Mouse (Mus musculus) embryonic facial prominence, embryonic 14.5 days (tissue): ENCODE measurements around the gene Zswim1. TPM values are rescaled to one million over a fixed set of nuclear protein-coding genes. Genes with fewer than 3 reads are reported as not detected.

Experiments
- ATAC-seq: fragments of 200-750 bp; cut with Nextera tagmentation; 2 replicates; pipeline ENCODE4 v1.8.0; 2017; ENCODE audit warnings: low read depth, moderate number of reproducible peaks, moderate TSS enrichment
- DNase-seq: peaks from one replicate; pipeline ENCODE4 v3.0.0-alpha.2; 2015; ENCODE audit warnings: low spot score
- H3K27ac ChIP-seq: fragments of 300-500 bp; sonication (generic); replicated peaks from 2 replicates; pipeline ENCODE4 v1.5.1; 2014; ENCODE audit warnings: low read depth, mild to moderate bottlenecking, low read length, moderate library complexity
- H3K27me3 ChIP-seq: fragments of 300-500 bp; sonication (generic); replicated peaks from 2 replicates; pipeline ENCODE4 v1.6.1; 2014; ENCODE audit warnings: low read length; ENCODE audit not compliant: control insufficient read depth, insufficient read depth
- H3K36me3 ChIP-seq: fragments of 300-500 bp; sonication (generic); 2 replicates; pipeline ENCODE4 v1.6.1; 2014; ENCODE audit warnings: low read length, mixed read lengths; ENCODE audit not compliant: control insufficient read depth, insufficient read depth
- H3K4me1 ChIP-seq: fragments of 300-500 bp; sonication (generic); 2 replicates; pipeline ENCODE4 v1.6.1; 2014; ENCODE audit warnings: antibody characterized with exemption, low read length; ENCODE audit not compliant: control insufficient read depth, insufficient read depth
- H3K4me2 ChIP-seq: fragments of 300-500 bp; sonication (generic); 2 replicates; pipeline ENCODE4 v1.6.1; 2014; ENCODE audit warnings: low read depth, mild to moderate bottlenecking, low read length, moderate library complexity, mixed read lengths
- H3K4me3 ChIP-seq: fragments of 300-500 bp; sonication (generic); 2 replicates; pipeline ENCODE4 v1.5.1; 2014; ENCODE audit warnings: low read depth, mild to moderate bottlenecking, low read length
- H3K9ac ChIP-seq: fragments of 300-500 bp; sonication (generic); 2 replicates; pipeline ENCODE4 v1.6.1; 2014; ENCODE audit warnings: low read depth, mild to moderate bottlenecking, low read length, moderate library complexity, mixed read lengths
- H3K9me3 ChIP-seq: fragments of 300-500 bp; sonication (generic); 2 replicates; pipeline ENCODE4 v1.6.1; 2016; ENCODE audit warnings: low read length; ENCODE audit not compliant: control insufficient read depth
- WGBS: fragments of 180-500 bp; shearing (Covaris S2); extraction: QIAGEN DNeasy Blood & Tissue Kit; methylation state at CpG from one replicate; pipeline ENCODE4 v1.1.7; 2014; 5-methylcytosine and 5-hydroxymethylcytosine counted together
- polyA plus RNA-seq: library from polyadenylated mRNA; unstranded; fragments of >200 nt; fragmentation: Nextera tagmentation; extraction: Ambion mirVana; gene quantifications from 2 replicates; pipeline ENCODE4 v1.2.1, GENCODE M21; 2014

The Zswim1 gene
- polyA plus RNA-seq, result 15.1 and 15.7 TPM in 2 replicates

DNA sequence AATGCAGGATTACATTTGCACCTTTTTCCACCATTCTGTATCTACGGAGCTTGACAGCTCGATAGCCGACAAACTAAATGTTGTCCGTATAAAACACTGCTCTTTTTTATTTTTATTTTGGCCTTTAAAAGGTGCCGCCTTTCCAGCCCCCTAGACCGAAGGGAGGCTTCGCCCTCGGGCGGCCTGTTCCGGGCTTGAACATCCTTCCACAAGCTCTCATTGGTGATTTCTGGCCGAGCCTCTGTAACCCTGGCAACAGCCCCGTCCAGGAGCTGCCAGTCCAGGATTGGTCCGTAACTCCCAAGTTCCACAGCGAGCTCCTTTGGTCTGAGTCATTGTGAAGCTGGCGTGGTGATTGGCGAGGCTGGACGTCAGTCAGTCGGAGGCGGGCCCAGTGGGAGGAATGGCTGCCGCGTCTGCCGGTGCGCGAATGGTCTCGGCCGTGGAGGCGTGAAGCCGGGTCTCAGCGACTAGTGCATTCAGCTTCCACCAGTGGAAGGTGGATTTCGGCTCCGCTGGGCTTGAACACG lies at the start of gene Zswim1:
TSS of gene Zswim1 (plus strand) at position 51 of the 530 bp plus-strand sequence.
- Histone ChIP-seq H3K4me3 (peak within 1 kb of the TSS; percentile 67), H3K9me3 (no peaks in the 10 kb centered on the region), H3K36me3 (peaks cover 43% of the 10 kb centered on the region), H3K4me1 (peaks cover 3% of the 10 kb centered on the region), H3K4me2 (peak within 1 kb of the TSS; percentile 55), H3K27me3 (no peaks in the 10 kb centered on the region), H3K9ac (peak within 1 kb of the TSS; percentile 69), H3K27ac (peak within 1 kb of the TSS; percentile 79)
- ATAC-seq (peak; percentile 100), DNase-seq (peak; percentile 99)
- 1% methylated on average over 32 of the region's 32 CpGs for WGBS

DNA sequence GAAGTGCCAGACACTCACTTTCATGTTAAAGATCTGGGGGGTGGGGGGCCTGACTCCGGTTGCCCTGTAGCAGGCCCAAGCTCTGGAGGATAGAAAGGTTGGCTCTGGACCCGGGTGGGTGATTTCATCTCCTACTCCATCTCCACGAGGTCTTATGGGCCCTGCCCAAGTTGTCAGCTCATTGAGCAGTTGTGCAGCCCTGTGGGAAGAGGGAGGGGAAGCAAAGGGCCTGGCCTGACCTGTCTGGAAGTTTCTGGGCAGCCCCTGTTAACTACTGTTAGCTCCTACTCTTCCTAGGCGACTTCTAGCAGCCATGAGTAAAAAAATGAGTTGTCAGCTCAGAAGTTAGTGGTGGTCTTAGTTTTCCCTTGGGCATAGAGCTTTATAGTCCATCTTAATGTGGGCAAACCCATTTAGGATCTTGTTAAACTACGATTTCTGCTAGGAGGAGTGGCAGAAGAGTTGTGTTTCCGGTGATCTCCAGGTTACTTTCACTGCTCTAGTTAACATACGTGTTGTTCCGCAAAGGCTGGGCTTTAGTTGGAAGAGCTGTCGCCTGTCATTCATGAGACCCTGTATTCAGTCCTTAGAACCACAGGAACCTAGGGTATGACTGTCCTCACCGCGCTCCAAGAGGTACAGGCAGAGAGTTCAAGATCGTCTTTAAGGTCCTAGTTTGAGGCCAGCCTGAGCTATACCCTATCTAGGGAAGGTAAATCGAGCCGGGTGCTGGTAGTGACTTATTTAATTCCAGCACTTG lies 49.1 kb upstream of the Zswim1 start:
- no peaks in the 10 kb centered on the region for H3K9me3 ChIP-seq
- DNase-seq (no peak), ATAC-seq (no peak)
- no peak overlapping the region for H3K4me3 ChIP-seq
- H3K4me2 ChIP-seq, result no peak overlapping the region
- WGBS, result 79% methylated on average over 14 of the region's 14 CpGs
- H3K27me3 ChIP-seq, result no peaks in the 10 kb centered on the region
- peaks cover 15% of the 10 kb centered on the region for H3K36me3 ChIP-seq
- H3K9ac ChIP-seq, result no peak overlapping the region
- peaks cover 18% of the 10 kb centered on the region; the same call in 1 of the 2 replicates for H3K4me1 ChIP-seq
- H3K27ac ChIP-seq, result no peak overlapping the region

DNA sequence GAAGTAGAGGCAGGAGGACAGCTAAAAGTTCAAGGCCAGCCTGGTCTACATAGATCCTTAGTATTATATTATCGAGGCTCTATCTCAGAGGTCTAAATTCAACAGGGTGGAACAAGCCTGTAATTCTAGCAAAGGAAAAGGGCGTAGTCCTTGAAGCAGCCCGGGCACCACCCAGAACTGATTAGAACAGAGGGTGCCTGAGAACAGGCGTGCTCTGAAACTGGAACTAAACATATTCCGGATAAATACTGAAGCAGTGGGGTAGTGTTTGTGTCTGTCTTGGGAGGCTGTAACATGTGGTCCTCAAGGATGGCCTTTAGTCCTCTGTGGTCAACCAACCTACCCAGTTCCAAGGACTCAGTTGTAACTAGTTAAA lies 48.5 kb upstream of the Zswim1 start:
- no peak for ATAC-seq
- H3K36me3 ChIP-seq, result peaks cover 15% of the 10 kb centered on the region
- no peaks in the 10 kb centered on the region for H3K9me3 ChIP-seq
- DNase-seq, result no peak
- no peaks in the 10 kb centered on the region for H3K27me3 ChIP-seq
- no peak overlapping the region for H3K4me3 ChIP-seq
- H3K4me1 ChIP-seq, result peaks cover 18% of the 10 kb centered on the region; the same call in 1 of the 2 replicates
- H3K9ac ChIP-seq, result no peak overlapping the region
- no peak overlapping the region for H3K27ac ChIP-seq
- no peak overlapping the region for H3K4me2 ChIP-seq
- WGBS, result 83% methylated on average over 5 of the region's 5 CpGs

DNA sequence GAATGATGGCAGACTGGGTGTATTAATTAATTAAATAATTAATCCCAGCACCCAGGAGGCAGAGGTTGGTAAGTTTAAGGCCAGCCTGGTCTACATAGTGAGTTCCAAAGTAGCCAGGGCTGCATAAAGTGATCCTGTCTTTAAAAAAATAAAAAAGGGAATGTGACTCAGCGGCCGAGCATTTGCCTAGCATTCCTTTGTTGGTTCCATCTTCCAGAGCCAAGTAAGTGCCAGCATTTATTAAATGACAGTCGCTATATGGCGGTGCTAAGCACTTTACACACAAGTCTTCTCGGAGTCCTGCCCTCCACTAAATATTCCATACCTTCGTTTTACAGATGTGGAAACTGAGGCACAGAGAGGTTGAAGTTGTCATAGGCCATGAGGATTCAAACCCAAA lies 46.4 kb upstream of the Zswim1 start:
- no peak overlapping the region for H3K9ac ChIP-seq
- no peaks in the 10 kb centered on the region for H3K9me3 ChIP-seq
- DNase-seq (no peak), ATAC-seq (no peak)
- H3K27me3 ChIP-seq, result no peaks in the 10 kb centered on the region
- whole genome bisulfite sequencing, result 85% methylated on average over 6 of the region's 6 CpGs
- H3K4me1 ChIP-seq, result peaks cover 9% of the 10 kb centered on the region; the same call in 1 of the 2 replicates
- no peak overlapping the region for H3K4me3 ChIP-seq
- H3K4me2 ChIP-seq, result no peak overlapping the region
- peaks cover 15% of the 10 kb centered on the region for H3K36me3 ChIP-seq
- H3K27ac ChIP-seq, result no peak overlapping the region

DNA sequence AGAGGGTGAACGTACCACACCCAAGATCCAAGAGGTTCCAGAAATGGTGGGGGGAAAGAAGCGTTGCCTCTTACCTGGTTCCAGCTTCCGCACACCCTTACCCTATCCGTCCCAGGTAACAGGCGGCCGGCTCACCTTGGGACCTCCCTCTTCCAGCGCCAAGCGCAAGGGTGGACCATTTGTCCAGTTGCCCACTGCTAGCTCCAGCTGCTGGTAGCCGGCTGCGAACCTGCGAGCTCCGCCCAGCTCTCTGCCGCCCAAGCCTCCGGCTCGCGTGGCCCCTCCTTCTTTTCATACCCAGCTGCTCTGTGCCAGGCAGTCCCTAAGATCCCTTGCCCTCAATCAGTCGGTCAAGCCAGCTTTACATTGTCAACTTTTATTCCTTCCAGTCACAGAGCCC lies 45.7 kb upstream of the Zswim1 start:
- DNase-seq (no peak), ATAC-seq (no peak)
- WGBS, result 57% methylated on average over 14 of the region's 17 CpGs
- Histone ChIP-seq H3K27ac (no peak overlapping the region), H3K36me3 (peaks cover 12% of the 10 kb centered on the region), H3K4me3 (no peak overlapping the region), H3K4me1 (peaks cover 6% of the 10 kb centered on the region; the same call in 1 of the 2 replicates), H3K27me3 (no peaks in the 10 kb centered on the region), H3K4me2 (no peak overlapping the region), H3K9ac (no peak overlapping the region), H3K9me3 (no peaks in the 10 kb centered on the region)

DNA sequence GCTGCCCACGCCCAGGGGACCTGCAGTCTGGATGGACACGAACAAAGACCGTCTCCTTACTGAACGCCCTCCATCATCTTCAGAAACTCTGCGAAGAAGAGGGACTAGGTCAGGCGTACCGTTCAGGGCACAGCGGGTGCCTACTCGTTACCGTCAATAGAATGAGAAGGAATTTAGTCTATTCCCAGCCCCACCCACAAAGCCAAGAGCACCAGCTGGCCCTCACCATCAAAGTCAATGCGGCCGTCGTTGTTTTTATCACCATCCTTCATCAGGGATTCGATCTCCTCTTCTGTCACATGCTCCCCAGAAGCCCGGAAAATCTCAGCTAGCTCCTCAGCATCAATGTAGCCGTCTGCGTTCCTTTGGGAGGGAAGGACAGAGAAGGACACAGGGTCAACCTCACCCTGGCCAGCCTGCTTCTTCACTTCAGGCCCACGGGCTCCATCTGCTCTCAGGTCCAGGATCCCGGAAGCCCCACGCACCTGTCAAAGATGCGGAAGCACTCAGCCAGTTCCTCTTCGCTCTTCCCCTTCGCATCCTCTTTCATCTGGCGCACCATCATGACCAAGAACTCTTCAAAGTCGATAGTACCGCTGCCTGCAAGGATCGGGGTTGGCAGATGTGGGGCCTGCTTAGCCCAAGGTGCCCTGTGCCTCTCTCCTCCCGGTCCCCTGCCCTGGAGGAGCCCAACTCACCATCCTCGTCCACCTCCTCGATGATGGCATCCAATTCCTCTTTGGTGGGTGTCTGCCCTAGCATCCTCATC lies 45.1 kb upstream of the Zswim1 start:
- DNase-seq (no peak), ATAC-seq (no peak)
- peaks cover 6% of the 10 kb centered on the region; the same call in 1 of the 2 replicates for H3K36me3 ChIP-seq
- no peak overlapping the region for H3K9ac ChIP-seq
- H3K4me2 ChIP-seq, result 0 out of 2 replicates have a peak overlapping the region, but pooled peaks have one; percentile 10
- H3K4me3 ChIP-seq, result no peak overlapping the region
- no peaks in the 10 kb centered on the region for H3K27me3 ChIP-seq
- H3K9me3 ChIP-seq, result no peaks in the 10 kb centered on the region
- H3K27ac ChIP-seq, result no peak overlapping the region
- no peaks in the 10 kb centered on the region; the same call in 1 of the 2 replicates for H3K4me1 ChIP-seq
- WGBS, result 79% methylated on average over 30 of the region's 30 CpGs

DNA sequence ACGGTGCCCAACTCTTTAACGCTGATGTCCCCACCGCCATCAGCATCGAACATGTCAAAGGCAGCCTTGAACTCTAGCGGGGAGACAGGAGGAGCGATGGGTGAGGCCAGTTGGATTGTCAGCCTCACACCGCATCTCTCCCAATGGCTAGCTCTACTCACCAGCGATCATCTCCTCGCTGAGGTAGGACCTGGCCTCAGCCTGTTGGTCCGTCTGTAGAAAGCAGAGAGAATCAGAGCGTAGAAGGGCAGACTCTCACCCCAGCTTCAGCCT lies 44.5 kb upstream of the Zswim1 start:
- no peaks in the 10 kb centered on the region for H3K27me3 ChIP-seq
- WGBS, result 90% methylated on average over 11 of the region's 11 CpGs
- no peak for ATAC-seq

DNA sequence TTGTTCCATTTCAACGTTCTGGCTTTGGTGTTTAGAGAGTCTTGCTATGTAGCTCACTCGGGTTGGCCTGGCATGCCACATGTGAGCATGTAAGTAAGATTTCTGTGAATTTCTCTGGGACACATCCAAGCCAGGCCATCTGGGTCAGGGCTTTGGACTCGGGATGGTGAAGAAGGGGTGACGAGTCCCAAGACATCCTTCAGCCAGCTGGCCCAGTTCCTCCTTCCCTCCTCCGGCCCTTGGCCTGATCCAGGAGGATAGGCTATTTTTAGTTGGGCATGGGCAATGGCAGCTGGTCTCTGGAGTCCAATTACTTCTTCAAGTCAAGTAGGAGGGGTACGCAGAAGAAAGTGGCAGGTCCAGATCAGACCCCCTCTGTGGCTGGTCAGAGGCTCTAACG lies 43.7 kb upstream of the Zswim1 start:
- H3K4me1 ChIP-seq, result no peaks in the 10 kb centered on the region
- 73% methylated on average over 7 of the region's 7 CpGs for WGBS

More for the DNA sequence above, 44.5 kb upstream of the Zswim1 start:
- Histone ChIP-seq H3K27ac (no peak overlapping the region), H3K4me2 (0 out of 2 replicates have a peak overlapping the region, but pooled peaks have one; percentile 10), H3K9ac (no peak overlapping the region), H3K9me3 (no peaks in the 10 kb centered on the region), H3K4me3 (no peak overlapping the region), H3K36me3 (peaks cover 4% of the 10 kb centered on the region; the same call in 1 of the 2 replicates), H3K4me1 (no peaks in the 10 kb centered on the region)
- no peak for DNase-seq

More for the DNA sequence above, 43.7 kb upstream of the Zswim1 start:
- no peak overlapping the region for H3K27ac ChIP-seq
- H3K4me3 ChIP-seq, result no peak overlapping the region
- H3K9ac ChIP-seq, result no peak overlapping the region
- no peaks in the 10 kb centered on the region for H3K27me3 ChIP-seq
- no peaks in the 10 kb centered on the region for H3K36me3 ChIP-seq
- no peaks in the 10 kb centered on the region for H3K9me3 ChIP-seq
- no peak overlapping the region for H3K4me2 ChIP-seq
- DNase-seq, result no peak
- ATAC-seq, result no peak
